Mouse (Mus musculus) stomach, embryonic 14.5 days (tissue): ENCODE measurements at regions not wholly inside any gene's neighbourhood (a gene's known extent, or its start where the extent isn't known, plus 50 kb on each side); places are given as distances from the start of the nearest gene placed in this dataset.

Experiments
- ATAC-seq: fragments of 200-750 bp; cut with Nextera tagmentation; 2 replicates; pipeline ENCODE4 v1.8.0; 2017; ENCODE audit warnings: low read depth, moderate TSS enrichment; ENCODE audit not compliant: insufficient number of reproducible peaks, insufficient read depth, low FRiP score
- H3K27ac ChIP-seq: fragments of 300-500 bp; sonication (generic); 2 replicates; pipeline ENCODE4 v1.5.1; 2014; ENCODE audit warnings: mild to moderate bottlenecking, low read length, moderate library complexity, mixed read lengths
- H3K27me3 ChIP-seq: fragments of 300-500 bp; sonication (generic); 2 replicates; pipeline ENCODE4 v1.6.1; 2014; ENCODE audit warnings: low read length, control low read depth, mixed read lengths; ENCODE audit not compliant: control insufficient read depth, insufficient read depth
- H3K36me3 ChIP-seq: fragments of 300-500 bp; sonication (generic); 2 replicates; pipeline ENCODE4 v1.6.1; 2014; ENCODE audit warnings: mild to moderate bottlenecking, control low read depth, low read length, moderate library complexity, mixed read lengths; ENCODE audit not compliant: control insufficient read depth, insufficient read depth
- H3K4me1 ChIP-seq: fragments of 300-500 bp; sonication (generic); 2 replicates; pipeline ENCODE4 v1.6.1; 2014; ENCODE audit warnings: low read length, control low read depth, mixed read lengths; ENCODE audit not compliant: control insufficient read depth, insufficient read depth
- H3K4me2 ChIP-seq: fragments of 300-500 bp; sonication (generic); replicated peaks from 2 replicates; pipeline ENCODE4 v1.6.1; 2014; ENCODE audit warnings: low read depth, low read length, control low read depth
- H3K4me3 ChIP-seq: fragments of 300-500 bp; sonication (generic); 2 replicates; pipeline ENCODE4 v1.5.1; 2014; ENCODE audit warnings: low read depth, low read length, control low read depth
- H3K9ac ChIP-seq: fragments of 300-500 bp; sonication (generic); replicated peaks from 2 replicates; pipeline ENCODE4 v1.6.1; 2014; ENCODE audit warnings: low read depth, mild to moderate bottlenecking, control low read depth, low read length, moderate library complexity, mixed read lengths
- H3K9me3 ChIP-seq: fragments of 300-500 bp; sonication (generic); 2 replicates; pipeline ENCODE4 v1.6.1; 2016; ENCODE audit warnings: low read depth, low read length, control low read depth; ENCODE audit not compliant: control insufficient read depth
- WGBS: fragments of 180-500 bp; shearing (Covaris S2); extraction: QIAGEN DNeasy Blood & Tissue Kit; methylation state at CpG from one replicate; pipeline ENCODE4 v1.1.7; 2014; 5-methylcytosine and 5-hydroxymethylcytosine counted together

- H3K27ac ChIP-seq: peak overlapping the region; percentile 30; the same call in 1 of the 2 replicates
- ATAC-seq: no peak
- WGBS: 68% methylated on average over 9 of the region's 9 CpGs
- no peaks in the 10 kb centered on the region for H3K27me3 ChIP-seq
- no peak overlapping the region for H3K4me3 ChIP-seq
- peaks cover 16% of the 10 kb centered on the region; the same call in 1 of the 2 replicates for H3K4me1 ChIP-seq
- no peaks in the 10 kb centered on the region for H3K9me3 ChIP-seq
- no peak overlapping the region for H3K9ac ChIP-seq
- no peaks in the 10 kb centered on the region for H3K36me3 ChIP-seq
- peak overlapping the region; percentile 32 for H3K4me2 ChIP-seq
Observed at GRCm38 (mm10) chr19:56653292-56653691, 68.7 kb upstream of the Adrb1 start.

DNA sequence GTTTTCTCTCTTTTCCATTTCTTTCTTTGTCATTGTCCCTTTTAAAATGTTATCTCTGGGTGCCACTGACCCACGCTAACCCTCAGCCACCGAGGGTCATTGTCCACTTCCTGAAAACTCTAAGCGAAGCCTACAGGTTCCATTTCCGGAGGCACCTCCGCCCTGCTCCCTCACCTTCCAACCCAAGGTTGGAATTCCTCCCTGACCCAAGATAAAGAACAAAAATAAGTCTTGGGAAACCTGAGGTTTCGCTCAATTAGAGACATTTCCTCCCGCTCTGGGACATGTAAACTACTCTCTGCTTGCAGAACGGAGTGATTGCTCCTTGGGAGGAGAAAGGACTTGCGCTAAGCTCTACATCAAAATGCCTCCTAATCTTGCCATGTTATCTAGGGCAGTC lies 66.7 kb upstream of the Adrb1 start:
- 72% methylated on average over 9 of the region's 9 CpGs for WGBS
- Histone ChIP-seq H3K9me3 (no peaks in the 10 kb centered on the region), H3K36me3 (no peaks in the 10 kb centered on the region), H3K4me1 (peaks cover 16% of the 10 kb centered on the region; the same call in 1 of the 2 replicates), H3K4me3 (no peak overlapping the region), H3K9ac (no peak overlapping the region), H3K27ac (no peak overlapping the region), H3K27me3 (no peaks in the 10 kb centered on the region), H3K4me2 (no peak overlapping the region)
- ATAC-seq: no peak

- ATAC-seq: no peak
- 21% methylated on average over 4 of the region's 4 CpGs for WGBS
- H3K27ac ChIP-seq: no peak overlapping the region
Observed at GRCm38 (mm10) chr19:56660566-56661199, 61.3 kb upstream of the Adrb1 start.

GRCm38 (mm10) chr19:56663474-56664227 lies 58.3 kb upstream of the Adrb1 start:
- no peak overlapping the region for H3K9ac ChIP-seq
- no peak overlapping the region for H3K4me2 ChIP-seq
- peaks cover 4% of the 10 kb centered on the region; the same call in 1 of the 2 replicates for H3K4me1 ChIP-seq
- ATAC-seq: peak; percentile 79
- no peaks in the 10 kb centered on the region for H3K27me3 ChIP-seq
- H3K27ac ChIP-seq: no peak overlapping the region; the same call in 1 of the 2 replicates
- no peaks in the 10 kb centered on the region for H3K36me3 ChIP-seq
- WGBS: 66% methylated on average over 10 of the region's 10 CpGs
- H3K9me3 ChIP-seq: no peaks in the 10 kb centered on the region
- H3K4me3 ChIP-seq: no peak overlapping the region

More at GRCm38 (mm10) chr19:56660566-56661199, 61.3 kb upstream of the Adrb1 start:
- Histone ChIP-seq H3K27me3 (no peaks in the 10 kb centered on the region), H3K4me3 (no peak overlapping the region), H3K4me2 (no peak overlapping the region), H3K9me3 (no peaks in the 10 kb centered on the region), H3K4me1 (peaks cover 4% of the 10 kb centered on the region; the same call in 1 of the 2 replicates), H3K36me3 (no peaks in the 10 kb centered on the region), H3K9ac (no peak overlapping the region)

GRCm38 (mm10) chr19:56664307-56664775 lies 57.7 kb upstream of the Adrb1 start:
- WGBS: 70% methylated on average over 10 of the region's 10 CpGs
- 0 out of 2 replicates have a peak overlapping the region, but pooled peaks have one; percentile 24 for H3K27ac ChIP-seq
- H3K9me3 ChIP-seq: no peaks in the 10 kb centered on the region
- H3K4me2 ChIP-seq: no peak overlapping the region
- H3K9ac ChIP-seq: no peak overlapping the region
- H3K4me1 ChIP-seq: peaks cover 6% of the 10 kb centered on the region; the same call in 1 of the 2 replicates
- no peaks in the 10 kb centered on the region for H3K27me3 ChIP-seq
- no peak overlapping the region for H3K4me3 ChIP-seq
- no peaks in the 10 kb centered on the region for H3K36me3 ChIP-seq
- ATAC-seq: 0 out of 2 replicates have a peak, but pooled peaks have one; percentile 25

DNA sequence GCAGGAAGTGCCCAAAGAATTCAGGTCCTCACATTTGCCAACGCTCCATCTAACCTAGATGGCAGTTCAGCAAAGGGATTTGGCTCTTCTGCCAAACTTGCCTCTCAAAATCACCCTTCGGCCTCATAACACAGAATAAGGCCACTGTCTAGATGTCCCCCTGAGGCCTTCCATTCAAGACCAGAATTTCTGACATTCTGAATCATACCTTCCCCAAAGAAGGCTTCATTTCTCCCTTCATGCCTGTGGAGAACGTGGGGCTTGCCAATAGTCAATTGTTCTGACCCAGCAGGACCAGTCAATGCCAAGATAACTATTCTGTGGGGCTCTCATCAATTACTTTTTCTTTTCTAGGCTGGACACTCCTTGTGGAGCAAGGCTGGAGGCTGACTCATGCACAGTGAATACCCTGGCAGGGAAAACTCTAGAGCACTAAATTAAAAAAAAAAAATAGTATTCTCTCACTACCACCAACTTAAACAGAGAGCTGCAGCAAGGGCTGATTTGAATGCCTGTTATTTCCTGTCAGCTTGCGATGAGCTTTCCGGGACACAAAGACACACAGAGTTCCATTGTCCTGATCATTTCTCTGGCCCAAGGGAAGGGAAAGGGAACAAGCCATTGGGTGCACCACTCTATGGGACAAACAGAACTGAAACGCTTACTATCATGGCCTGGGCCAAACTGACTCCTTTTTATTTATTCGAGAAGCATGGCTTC lies 56.9 kb upstream of the Adrb1 start:
- Histone ChIP-seq H3K4me2 (no peak overlapping the region), H3K27me3 (no peaks in the 10 kb centered on the region), H3K9me3 (no peaks in the 10 kb centered on the region), H3K4me3 (no peak overlapping the region), H3K9ac (no peak overlapping the region), H3K4me1 (peaks cover 7% of the 10 kb centered on the region; the same call in 1 of the 2 replicates), H3K27ac (no peak overlapping the region), H3K36me3 (no peaks in the 10 kb centered on the region)
- WGBS: 87% methylated on average over 7 of the region's 7 CpGs
- no peak for ATAC-seq

DNA sequence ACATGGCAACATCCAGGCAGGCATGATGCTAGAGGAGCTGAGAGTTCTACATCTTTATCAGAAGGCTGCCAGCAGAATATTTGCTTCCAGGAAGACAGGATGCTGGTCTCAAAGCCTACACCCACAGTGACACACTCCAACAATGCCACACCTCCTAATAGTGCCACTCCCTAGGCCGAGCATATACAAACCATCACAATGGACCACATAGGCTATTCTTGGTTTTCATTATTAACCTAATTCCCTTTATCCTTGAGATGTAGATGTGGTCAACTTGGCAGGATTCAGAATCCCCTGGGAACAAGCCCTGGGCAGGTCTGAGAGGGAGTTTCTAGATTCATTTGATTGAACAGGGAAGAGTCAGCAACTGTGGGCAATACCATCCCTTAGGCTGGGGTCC lies 56.0 kb upstream of the Adrb1 start:
- Histone ChIP-seq H3K4me2 (no peak overlapping the region), H3K4me3 (no peak overlapping the region), H3K27me3 (no peaks in the 10 kb centered on the region), H3K9me3 (no peaks in the 10 kb centered on the region), H3K27ac (no peak overlapping the region), H3K4me1 (peaks cover 6% of the 10 kb centered on the region; the same call in 1 of the 2 replicates), H3K9ac (no peak overlapping the region), H3K36me3 (no peaks in the 10 kb centered on the region)
- WGBS: 88% methylated on average over 1 of the region's 1 CpGs
- ATAC-seq: no peak

- H3K4me3 ChIP-seq: no peak overlapping the region
- no peak overlapping the region for H3K4me2 ChIP-seq
- no peak overlapping the region for H3K9ac ChIP-seq
- WGBS: 89% methylated on average over 2 of the region's 2 CpGs
- no peaks in the 10 kb centered on the region for H3K9me3 ChIP-seq
- no peaks in the 10 kb centered on the region for H3K36me3 ChIP-seq
- 0 out of 2 replicates have a peak, but pooled peaks cover 3% of the 10 kb centered on the region for H3K4me1 ChIP-seq
- no peak for ATAC-seq
- H3K27me3 ChIP-seq: no peaks in the 10 kb centered on the region
- no peak overlapping the region for H3K27ac ChIP-seq
Observed at GRCm38 (mm10) chr19:56667903-56668302, 54.1 kb upstream of the Adrb1 start.
